Mouse (Mus musculus) CD8-positive naive resting alpha-beta T cell, adult 2 months (primary cell): Measurements from ENCODE around the gene Pilra.
"Not testable (repeated sequence)": the region's sequence is repeated elsewhere in the genome, so short reads cannot be mapped to it uniquely, and the experiment has no call there.

Source experiments
- DNase-seq, 2 experiments: peaks; one replicate each; pipeline ENCODE4 v3.0.0; 2022; ENCODE audit warnings: low read depth in 2 of 2, low spot score in 2 of 2

Pilra gene

GRCm38 (mm10) chr5:137835966-137836520 is at the start of gene Pilra:
Gene Pilra (minus strand): TSS chr5:137836281.
- DNase-seq: not testable (repeated sequence)

GRCm38 (mm10) chr5:137883345-137883744 is 47.3 kb upstream of the Pilra start:
- DNase-seq: no peak

- no peak for DNase-seq
These were observed 46.8 kb upstream of the Pilra start for GRCm38 (mm10) chr5:137882922-137883321.

GRCm38 (mm10) chr5:137877860-137878259 is 41.8 kb upstream of the Pilra start:
- DNase-seq: peak; percentile 13 to 33

- no peak for DNase-seq
These were observed 39.0 kb upstream of the Pilra start for GRCm38 (mm10) chr5:137875054-137875453.

GRCm38 (mm10) chr5:137872381-137872702 is 36.3 kb upstream of the Pilra start:
- not testable (repeated sequence) for DNase-seq

GRCm38 (mm10) chr5:137871644-137872380 is 35.7 kb upstream of the Pilra start, which contains the start of gene Pilrb2:
Gene Pilrb2 (minus strand): TSS chr5:137871815.
- not testable (repeated sequence) for DNase-seq

GRCm38 (mm10) chr5:137868600-137868999 is 32.5 kb upstream of the Pilra start:
- DNase-seq: not testable (repeated sequence)

GRCm38 (mm10) chr5:137864008-137864407 is 27.9 kb upstream of the Pilra start:
- not testable (repeated sequence) for DNase-seq

- not testable (repeated sequence) for DNase-seq
These were observed 22.1 kb upstream of the Pilra start, which contains the start of gene Pilrb1 for GRCm38 (mm10) chr5:137857960-137858710. Gene Pilrb1 (minus strand): TSS chr5:137858106.

- peak; percentile 48 to 53 for DNase-seq
These were observed 20.8 kb upstream of the Pilra start for GRCm38 (mm10) chr5:137856870-137857269.

GRCm38 (mm10) chr5:137854907-137855306 is 18.8 kb upstream of the Pilra start:
- not testable (repeated sequence) for DNase-seq

- DNase-seq: not testable (repeated sequence)
These were observed 14.2 kb upstream of the Pilra start for GRCm38 (mm10) chr5:137850313-137850712.

- not testable (repeated sequence) for DNase-seq
These were observed 1.0 kb upstream of the Pilra start for GRCm38 (mm10) chr5:137837110-137837509.

GRCm38 (mm10) chr5:137836611-137837010 is 530 bp upstream of the Pilra start:
- DNase-seq: no peak

- DNase-seq: no peak
These were observed 2.6 kb downstream of the Pilra start for GRCm38 (mm10) chr5:137833500-137833899.

GRCm38 (mm10) chr5:137831506-137831905 is 4.6 kb downstream of the Pilra start:
- DNase-seq: no peak

- DNase-seq: no peak
These were observed 5.0 kb downstream of the Pilra start for GRCm38 (mm10) chr5:137831106-137831505.

- no peak for DNase-seq
These were observed 5.8 kb downstream of the Pilra start for GRCm38 (mm10) chr5:137830238-137830637.

GRCm38 (mm10) chr5:137828694-137829093 is 7.4 kb downstream of the Pilra start:
- DNase-seq: no peak

- no peak for DNase-seq
These were observed 9.7 kb downstream of the Pilra start for GRCm38 (mm10) chr5:137826421-137826820.

GRCm38 (mm10) chr5:137825971-137826370 is 10.1 kb downstream of the Pilra start:
- no peak for DNase-seq
